Mouse (Mus musculus) CH12F3 (cell line): Measurements from ENCODE around the gene Pdia5.

Source experiments
- in situ Hi-C: fragments of 300-500 bp; cut with MboI; formaldehyde crosslinking; loops from 2 replicates; pipeline ENCODE4 v1.14.3; 2020; ENCODE audit warnings: low sequenced_read_pairs

Pdia5 gene

GRCm38 (mm10) chr16:35490231-35491070, at the start of gene Pdia5:
TSS of gene Pdia5 (minus strand) at chr16:35490873.
- in situ Hi-C loops = no loop called here

- in situ Hi-C loops = no loop called here
Measured at GRCm38 (mm10) chr16:35539041-35539440, 48.4 kb upstream of the Pdia5 start.

GRCm38 (mm10) chr16:35537651-35538050, 47.0 kb upstream of the Pdia5 start:
- in situ Hi-C loops = no loop called here

GRCm38 (mm10) chr16:35534630-35535029, 44.0 kb upstream of the Pdia5 start:
- in situ Hi-C loops = no loop called here

- in situ Hi-C loops = no loop called here
Measured at GRCm38 (mm10) chr16:35524200-35524599, 33.5 kb upstream of the Pdia5 start.

GRCm38 (mm10) chr16:35519245-35519644, 28.6 kb upstream of the Pdia5 start:
- in situ Hi-C loops = no loop called here

GRCm38 (mm10) chr16:35517976-35518951, 27.6 kb upstream of the Pdia5 start:
- in situ Hi-C loops = no loop called here

- in situ Hi-C loops = no loop called here
Measured at GRCm38 (mm10) chr16:35515977-35516612, 25.4 kb upstream of the Pdia5 start.

- in situ Hi-C loops = no loop called here
Measured at GRCm38 (mm10) chr16:35509331-35510070, 18.8 kb upstream of the Pdia5 start.

- in situ Hi-C loops = no loop called here
Measured at GRCm38 (mm10) chr16:35508581-35508980, 17.9 kb upstream of the Pdia5 start.

- in situ Hi-C loops = no loop called here
Measured at GRCm38 (mm10) chr16:35505786-35506185, 15.1 kb upstream of the Pdia5 start.

- in situ Hi-C loops = no loop called here
Measured at GRCm38 (mm10) chr16:35504266-35504665, 13.6 kb upstream of the Pdia5 start.

GRCm38 (mm10) chr16:35502456-35502855, 11.8 kb upstream of the Pdia5 start:
- in situ Hi-C loops = no loop called here

- in situ Hi-C loops = no loop called here
Measured at GRCm38 (mm10) chr16:35501106-35501760, 10.6 kb upstream of the Pdia5 start.

GRCm38 (mm10) chr16:35500342-35500741, 9.7 kb upstream of the Pdia5 start:
- in situ Hi-C loops = no loop called here

GRCm38 (mm10) chr16:35489793-35490192, 880 bp downstream of the Pdia5 start:
- in situ Hi-C loops = no loop called here

- in situ Hi-C loops = no loop called here
Measured at GRCm38 (mm10) chr16:35489066-35489718, 1.5 kb downstream of the Pdia5 start.

GRCm38 (mm10) chr16:35487776-35488175, 2.9 kb downstream of the Pdia5 start:
- in situ Hi-C loops = no loop called here

- in situ Hi-C loops = no loop called here
Measured at GRCm38 (mm10) chr16:35487056-35487455, 3.6 kb downstream of the Pdia5 start.
